Mouse (Mus musculus) right cerebral cortex, postnatal 4 days (tissue): ENCODE data around the gene Atg9a.
"Not testable (repeated sequence)": the region's sequence is repeated elsewhere in the genome, so short reads cannot be mapped to it uniquely, and the experiment has no call there.

ENCODE experiments used
- DNase-seq: peaks from one replicate; pipeline ENCODE4 v3.0.0-alpha.2; 2022

Atg9a gene

DNA sequence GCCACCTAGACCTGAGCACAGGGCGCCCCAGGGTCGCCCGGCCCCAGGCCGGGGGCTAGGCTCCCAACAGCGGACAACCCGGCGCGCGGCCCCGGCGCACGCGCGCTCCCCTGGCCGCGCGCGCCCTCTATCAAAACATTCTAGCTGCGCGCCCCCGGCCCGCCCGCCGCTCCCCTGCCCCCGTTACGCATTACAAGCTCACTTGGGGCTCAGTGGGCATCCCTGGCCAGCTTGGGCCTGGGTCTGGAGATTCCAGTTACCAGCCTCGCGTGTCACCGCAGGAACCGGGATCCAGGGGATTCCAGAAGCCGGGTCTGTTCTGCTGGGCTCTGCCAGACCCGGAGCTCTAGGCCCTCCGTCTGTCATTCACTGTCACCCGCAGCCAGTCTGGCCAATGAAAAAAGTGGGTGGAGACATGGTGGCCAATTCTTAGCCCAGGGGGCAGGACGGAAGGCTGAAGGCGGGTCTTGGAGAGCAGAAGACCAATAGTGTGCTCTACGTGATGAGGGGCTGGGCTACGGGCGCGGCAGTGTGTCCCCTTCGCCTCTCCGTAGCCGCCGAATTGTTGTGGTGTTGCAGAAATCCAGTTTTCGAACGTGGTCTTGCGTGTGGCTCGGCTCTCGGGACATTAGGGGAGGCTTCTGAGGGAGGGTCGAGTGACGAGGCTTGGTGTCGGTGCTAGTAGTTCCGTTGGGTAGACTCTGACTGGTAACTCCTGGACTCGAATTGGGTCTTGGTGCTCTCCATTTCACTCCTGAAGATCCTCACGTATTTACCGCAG is at the start of gene Atg9a, which contains the start of gene Ankzf1:
Gene Atg9a (minus strand): TSS at position 575 of the 781 bp plus-strand sequence.
Gene Ankzf1 (plus strand): TSS at position 530 of the 781 bp plus-strand sequence.
- peak; percentile 83 for DNase-seq

DNA sequence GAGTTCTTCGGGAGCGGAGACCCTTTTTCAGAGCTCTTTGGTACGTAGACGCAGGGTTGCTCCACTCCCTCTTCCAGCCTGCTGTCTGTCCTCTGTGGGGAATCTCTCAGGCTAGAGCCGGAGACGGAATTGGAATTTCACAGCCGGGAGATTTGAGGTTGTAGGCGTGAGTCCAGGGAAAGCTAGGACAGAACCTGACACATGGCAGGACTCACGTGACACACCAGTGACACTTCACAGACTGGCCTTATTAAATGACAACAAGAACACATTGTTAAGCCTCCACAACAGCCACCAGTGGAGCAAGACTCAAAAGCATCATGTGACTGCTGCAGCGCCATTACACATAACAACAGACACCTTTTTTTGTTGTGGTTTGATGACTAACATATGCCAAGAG is 47.6 kb upstream of the Atg9a start:
- DNase-seq = no peak

- peak; percentile 74 for DNase-seq
These were observed 44.4 kb upstream of the Atg9a start, which contains the start of gene Dnajb2 for GRCm38 (mm10) chr1:75236117-75237050. Gene Dnajb2 (plus strand): TSS chr1:75236406.

DNA sequence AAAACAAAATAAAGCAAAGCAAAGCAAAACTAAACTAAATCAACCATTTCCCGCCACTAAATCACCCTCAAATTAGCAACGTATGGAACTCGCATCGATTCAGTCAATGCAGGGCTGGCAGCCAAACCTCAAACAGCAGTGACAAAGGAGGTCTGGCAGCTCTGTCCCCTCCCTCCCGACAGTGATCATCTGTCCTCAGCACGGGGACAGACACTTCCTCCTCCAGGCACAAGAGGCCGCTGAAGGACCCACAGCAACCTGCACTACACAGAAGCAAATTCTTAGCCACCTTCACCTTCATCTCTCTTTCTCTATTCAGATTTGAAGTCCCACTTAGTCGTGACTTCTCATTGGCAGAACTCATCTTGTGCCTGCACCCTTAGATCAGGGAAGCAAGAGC is 42.6 kb upstream of the Atg9a start:
- DNase-seq = peak; percentile 51

DNA sequence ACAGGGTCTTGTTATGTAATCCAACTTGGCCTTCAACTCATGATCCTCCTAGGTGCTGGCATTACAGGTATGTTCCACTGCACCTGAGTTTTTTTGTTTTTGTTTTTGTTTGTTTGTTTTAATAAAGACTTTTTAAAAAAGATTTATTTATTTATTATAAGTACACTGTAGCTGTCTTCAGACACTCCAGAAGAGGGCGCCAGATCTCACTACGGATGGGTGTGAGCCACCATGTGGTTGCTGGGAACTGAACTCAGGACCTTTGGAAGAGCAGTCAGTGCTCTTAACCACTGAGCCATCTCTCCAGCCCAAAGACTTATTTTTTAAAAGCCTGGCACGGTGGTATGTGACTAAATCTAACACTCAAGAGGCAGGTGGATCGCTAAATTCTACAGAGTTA is 40.5 kb upstream of the Atg9a start:
- not testable (repeated sequence) for DNase-seq

- DNase-seq = no peak
These were observed 39.7 kb upstream of the Atg9a start, which contains the start of gene A630095N17Rik for GRCm38 (mm10) chr1:75231664-75232152. Gene A630095N17Rik (minus strand): TSS chr1:75232102.

DNA sequence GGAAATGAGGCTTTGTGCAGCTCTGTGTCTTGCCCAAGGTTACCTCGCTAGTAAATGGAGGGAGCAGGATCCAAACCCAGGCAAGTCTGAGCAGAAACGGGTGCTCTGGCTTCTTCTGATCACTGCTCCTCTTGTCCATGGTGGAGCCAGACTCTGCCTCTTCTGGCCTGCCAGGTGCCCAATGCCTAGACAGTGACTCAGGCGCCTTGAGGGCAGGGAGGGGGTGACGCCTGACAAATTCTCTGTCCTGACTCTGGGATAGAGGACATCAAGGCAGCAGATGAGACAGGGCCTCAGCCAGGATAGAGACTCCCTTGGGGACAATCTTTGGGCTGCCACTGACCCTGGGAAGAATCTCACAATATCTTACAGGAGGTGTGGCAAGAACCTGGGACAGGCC is 39.2 kb upstream of the Atg9a start:
- DNase-seq = no peak

GRCm38 (mm10) chr1:75230335-75230994 is 38.5 kb upstream of the Atg9a start:
- no peak for DNase-seq

GRCm38 (mm10) chr1:75229158-75229557 is 37.2 kb upstream of the Atg9a start:
- DNase-seq = no peak

GRCm38 (mm10) chr1:75227653-75228052 is 35.7 kb upstream of the Atg9a start:
- DNase-seq = no peak

- no peak for DNase-seq
These were observed 34.1 kb upstream of the Atg9a start for GRCm38 (mm10) chr1:75226138-75226537.

DNA sequence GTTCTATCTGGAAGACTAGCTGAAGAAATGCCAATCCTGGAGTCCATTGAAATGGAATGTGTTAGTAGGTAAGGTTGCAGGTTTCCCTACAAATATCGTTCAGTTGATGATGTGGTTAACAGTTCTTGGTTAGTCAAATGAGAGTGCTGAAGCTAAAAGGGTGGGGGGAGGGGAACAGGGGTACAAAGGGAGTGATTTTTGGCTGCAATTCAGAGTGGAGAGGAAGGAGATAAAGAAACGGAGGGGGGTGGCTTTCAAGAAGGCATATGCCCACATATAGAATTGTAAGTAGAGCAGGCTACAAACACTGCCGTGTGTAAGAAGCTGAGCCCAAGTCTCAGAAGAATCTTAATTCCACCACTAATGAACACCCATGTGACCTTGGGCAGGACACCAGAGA is 33.5 kb upstream of the Atg9a start:
- DNase-seq = no peak

DNA sequence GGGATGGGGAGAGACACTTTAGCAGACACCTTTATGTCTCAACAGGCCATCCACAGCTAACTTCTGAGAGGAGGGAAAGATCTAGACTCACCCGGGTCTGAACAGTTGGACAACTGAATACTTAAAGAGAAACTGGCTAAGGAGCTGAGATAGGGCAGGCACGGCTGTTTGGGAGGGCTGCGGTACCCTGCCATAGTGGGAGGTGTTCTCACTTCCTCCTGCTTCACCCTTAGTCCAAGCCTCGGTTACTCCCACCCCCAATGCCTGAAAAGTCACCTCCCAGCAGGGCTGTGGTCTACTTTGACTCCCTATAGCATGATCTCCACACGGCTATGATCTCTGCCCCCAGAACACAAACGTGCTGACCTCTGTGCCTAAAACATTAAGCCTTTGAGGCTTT is 31.5 kb upstream of the Atg9a start:
- DNase-seq = no peak

- no peak for DNase-seq
These were observed 30.9 kb upstream of the Atg9a start for GRCm38 (mm10) chr1:75222926-75223325.

DNA sequence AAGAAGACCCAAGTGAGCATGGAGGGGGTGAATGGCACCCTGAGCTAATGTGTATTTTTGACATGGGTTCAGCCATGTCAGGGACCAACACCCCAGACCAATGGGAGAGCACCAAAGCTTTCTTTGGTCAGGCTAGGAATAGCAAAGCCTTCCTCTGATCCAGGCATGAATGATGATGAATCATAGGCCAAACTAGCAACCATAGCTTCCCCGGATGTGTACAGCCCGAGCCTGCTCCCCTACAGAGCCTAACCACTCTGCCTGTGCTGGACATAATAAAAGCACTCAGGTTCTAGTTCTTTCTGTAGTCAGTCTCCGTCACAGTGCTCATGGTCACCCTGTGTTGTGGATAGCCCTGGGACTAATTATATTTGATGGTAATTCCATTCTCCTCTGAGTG is 29.5 kb upstream of the Atg9a start:
- DNase-seq = no peak

GRCm38 (mm10) chr1:75219531-75219930 is 27.5 kb upstream of the Atg9a start, which contains the start of gene Tuba4a:
Gene Tuba4a (minus strand): TSS chr1:75219865.
- DNase-seq = peak; percentile 49

GRCm38 (mm10) chr1:75219078-75219477 is 27.1 kb upstream of the Atg9a start:
- DNase-seq = peak; percentile 82

- peak; percentile 38 for DNase-seq
These were observed 26.4 kb upstream of the Atg9a start for GRCm38 (mm10) chr1:75218227-75219001.

GRCm38 (mm10) chr1:75217893-75218226 is 25.9 kb upstream of the Atg9a start:
- no peak for DNase-seq

- no peak for DNase-seq
These were observed 25.0 kb upstream of the Atg9a start for GRCm38 (mm10) chr1:75216797-75217585.

GRCm38 (mm10) chr1:75215785-75216184 is 23.8 kb upstream of the Atg9a start:
- no peak for DNase-seq
